Mouse (Mus musculus) large intestine, adult 2 months (tissue): ENCODE measurements around the gene Sufu. TPM values are rescaled to one million over a fixed set of nuclear protein-coding genes. Genes with fewer than 3 reads are reported as not detected.

Source experiments
- DNase-seq: peaks from one replicate; pipeline ENCODE4 v3.0.0-alpha.2; 2012; ENCODE audit warnings: low read depth, low spot score
- whole genome bisulfite sequencing: fragments of 180-500 bp; shearing (Covaris S2); methylation state at CpG from one replicate; pipeline ENCODE4 v1.1.7; 2018; 5-methylcytosine and 5-hydroxymethylcytosine counted together
- polyA plus RNA-seq: library from polyadenylated mRNA; depleted of rRNA; stranded (reverse); fragments of >200 nt; gene quantifications from 2 replicates; pipeline ENCODE4 v1.2.3, GENCODE M21; 2012

The Sufu gene
- polyA plus RNA-seq, 1 experiment: 6.6 TPM

DNA sequence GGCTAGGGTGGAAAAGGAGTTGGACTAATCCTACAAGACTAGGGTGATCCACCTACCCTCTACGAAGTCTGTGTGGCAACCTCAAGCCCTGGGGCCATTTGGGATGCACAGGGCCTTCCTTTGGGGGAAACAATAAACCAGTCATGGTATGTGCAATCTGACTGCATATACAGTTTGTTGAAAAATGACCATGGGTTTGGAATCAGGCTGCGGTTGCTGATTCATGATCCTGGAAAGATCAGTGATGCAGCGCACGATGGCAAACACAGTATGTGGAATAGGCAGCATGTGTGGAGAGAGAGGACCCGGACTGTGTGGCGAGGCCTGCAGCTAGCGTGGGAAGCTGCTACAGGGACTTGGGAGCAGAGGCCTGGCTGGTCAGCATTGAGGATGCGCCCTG lies 58.9 kb downstream of the Sufu start:
- WGBS: 89% methylated on average over 8 of the region's 8 CpGs
- no peak for DNase-seq

DNA sequence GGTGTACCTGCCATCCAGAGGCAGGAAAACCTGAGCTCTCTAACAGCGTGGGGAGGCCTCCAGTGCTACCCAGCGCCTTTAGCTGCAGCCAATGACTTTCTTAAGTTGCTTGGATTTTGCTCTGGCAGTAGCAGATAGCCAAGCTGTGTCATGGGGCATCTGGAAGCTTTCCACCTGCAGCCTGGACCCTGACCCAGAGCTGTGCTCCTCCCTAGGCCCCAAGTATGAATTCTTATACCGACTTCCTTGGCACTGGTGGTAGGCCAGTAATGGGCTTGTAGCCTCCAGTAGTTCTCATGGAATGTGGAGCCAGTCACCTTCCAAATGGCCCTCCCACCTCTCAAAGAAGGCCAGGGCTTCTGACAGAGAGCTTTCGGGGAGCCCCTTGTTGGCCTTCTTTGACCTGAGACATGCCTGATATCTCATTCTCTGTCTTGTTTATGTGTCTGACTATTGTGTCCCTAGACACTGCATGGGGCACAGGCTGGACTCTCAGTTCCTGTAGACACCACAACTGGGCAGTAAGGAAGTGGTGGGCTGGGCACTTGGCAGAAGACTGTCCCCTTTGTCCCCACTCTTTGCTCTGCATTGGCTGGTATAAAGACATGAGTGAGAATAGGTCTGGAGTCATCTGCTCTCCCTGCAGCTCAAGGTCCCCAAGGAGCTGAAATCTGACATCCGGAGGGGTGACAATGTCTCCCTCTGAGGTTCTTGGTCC lies 59.5 kb downstream of the Sufu start:
- 69% methylated on average over 5 of the region's 5 CpGs for WGBS
- DNase-seq: no peak

DNA sequence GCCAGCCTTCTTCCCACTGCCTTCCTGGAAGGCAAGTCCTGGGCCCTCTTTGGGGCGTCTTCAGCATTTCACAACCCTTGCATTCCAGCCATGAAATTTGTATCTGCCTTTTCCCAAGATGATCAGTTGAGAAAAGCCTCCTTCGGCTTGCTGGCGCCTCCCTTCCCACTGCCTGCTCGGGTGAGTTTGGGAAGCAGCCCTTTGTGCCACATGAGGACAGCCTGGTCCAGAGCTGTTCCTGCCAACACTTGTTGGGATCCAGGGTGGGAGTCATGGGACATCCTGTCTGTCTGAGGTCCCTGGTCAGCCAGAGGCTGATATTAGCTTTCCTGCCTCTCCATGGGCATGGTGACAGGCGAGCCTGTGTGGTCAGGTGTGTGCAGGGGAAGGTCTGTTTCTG lies 61.1 kb downstream of the Sufu start:
- DNase-seq: no peak
- WGBS: 85% methylated on average over 5 of the region's 5 CpGs

DNA sequence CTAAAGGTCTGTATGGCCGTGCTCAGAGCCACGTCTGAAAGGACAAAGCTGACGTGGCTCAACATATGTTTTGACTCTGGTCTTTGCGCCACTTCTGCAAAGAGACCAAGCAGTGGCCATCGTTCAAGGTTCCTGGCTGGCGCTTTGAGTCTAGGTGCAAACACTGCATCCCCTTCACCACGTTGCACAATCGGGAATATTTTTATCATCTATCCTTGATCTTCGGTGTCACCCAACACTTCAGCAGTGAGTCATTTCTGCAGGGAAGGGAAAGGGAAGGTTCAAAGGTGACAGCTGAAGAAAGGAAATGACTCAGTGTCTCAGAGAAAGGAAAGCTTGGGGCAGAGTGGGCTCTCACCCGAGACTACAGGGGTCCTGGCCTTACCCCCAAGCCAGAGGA lies 62.6 kb downstream of the Sufu start:
- no peak for DNase-seq
- WGBS: 40% methylated on average over 10 of the region's 10 CpGs

DNA sequence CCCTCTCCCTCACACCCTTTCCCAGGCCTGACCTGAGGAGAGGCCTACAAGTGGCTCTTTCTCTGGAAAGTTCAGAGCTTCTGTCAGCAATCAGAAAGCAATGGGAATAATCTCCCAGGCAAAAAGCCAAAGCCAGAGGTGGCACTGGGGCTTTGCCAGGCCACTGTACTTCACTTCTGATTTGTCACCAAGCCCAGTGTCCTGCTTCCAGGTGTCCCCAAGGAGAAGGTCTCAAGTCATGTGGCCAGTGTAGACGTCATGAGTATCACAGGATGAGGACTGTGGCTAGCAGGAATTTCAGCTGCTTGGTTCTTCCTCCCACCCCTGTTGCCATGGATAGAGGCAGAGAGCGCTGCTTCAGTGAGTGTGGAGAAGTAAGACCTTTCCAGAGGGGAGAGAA lies 63.2 kb downstream of the Sufu start:
- DNase-seq: no peak
- WGBS: 72% methylated on average over 2 of the region's 2 CpGs

DNA sequence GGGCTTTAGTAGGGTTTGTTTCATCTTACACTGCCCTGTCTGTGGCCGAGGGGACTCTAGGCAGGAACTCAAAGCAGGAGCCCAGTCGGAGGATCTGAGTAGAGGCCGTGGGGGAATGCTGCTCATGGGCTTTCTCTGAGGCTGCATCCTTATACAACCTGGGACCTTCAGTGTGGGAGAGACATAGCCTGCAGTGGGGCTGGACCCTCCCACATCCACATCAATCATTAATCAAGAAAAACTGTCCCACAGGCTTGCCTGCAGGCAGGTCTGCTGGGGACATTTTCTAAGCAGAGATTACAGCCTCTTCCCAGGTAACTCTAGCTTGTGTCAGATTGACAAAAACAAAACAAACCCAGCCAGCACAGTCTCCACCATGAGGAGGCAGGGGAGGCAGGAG lies 65.9 kb downstream of the Sufu start:
- WGBS: 82% methylated on average over 3 of the region's 3 CpGs
- DNase-seq: no peak

DNA sequence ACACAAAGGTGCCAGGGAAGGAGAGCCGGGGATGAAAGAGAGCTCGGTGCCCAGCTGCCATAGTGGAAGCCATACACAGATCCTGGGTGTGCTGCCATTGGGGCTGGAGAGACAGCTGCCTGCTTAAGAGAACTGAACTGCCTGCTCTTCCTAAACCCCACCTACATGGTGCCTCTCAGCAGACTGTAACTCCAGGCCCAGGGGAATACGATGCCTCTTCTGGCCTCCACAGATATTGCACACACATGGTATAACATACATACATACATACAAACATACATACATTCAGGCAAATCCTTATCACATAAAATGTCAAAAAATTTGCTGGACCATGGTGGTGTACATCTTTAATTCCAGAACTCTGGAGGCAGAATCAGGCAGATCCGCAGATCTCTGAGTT lies 66.8 kb downstream of the Sufu start:
- DNase-seq: no peak
- WGBS: over 99% methylated on average over 4 of the region's 4 CpGs

DNA sequence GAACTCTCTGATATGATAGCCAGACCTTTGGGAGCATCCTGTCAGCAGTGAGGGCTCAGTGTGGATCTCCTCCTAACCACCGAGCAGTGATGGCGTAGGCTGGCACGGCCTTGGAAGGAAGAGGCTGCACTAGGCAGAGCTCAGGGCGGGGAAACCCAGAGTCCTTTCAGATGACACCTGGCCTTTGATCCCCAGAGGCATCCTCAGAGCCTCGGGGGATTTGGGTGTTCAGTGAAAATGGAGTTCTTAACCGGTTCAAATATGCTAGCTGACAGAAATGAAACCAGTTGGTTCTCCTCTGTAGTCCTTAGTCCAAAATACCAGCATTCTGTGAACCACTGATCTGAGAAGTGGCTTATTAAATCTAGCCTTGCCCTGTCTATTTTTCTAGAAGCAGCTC lies 69.5 kb downstream of the Sufu start:
- 74% methylated on average over 6 of the region's 6 CpGs for WGBS
- no peak for DNase-seq

DNA sequence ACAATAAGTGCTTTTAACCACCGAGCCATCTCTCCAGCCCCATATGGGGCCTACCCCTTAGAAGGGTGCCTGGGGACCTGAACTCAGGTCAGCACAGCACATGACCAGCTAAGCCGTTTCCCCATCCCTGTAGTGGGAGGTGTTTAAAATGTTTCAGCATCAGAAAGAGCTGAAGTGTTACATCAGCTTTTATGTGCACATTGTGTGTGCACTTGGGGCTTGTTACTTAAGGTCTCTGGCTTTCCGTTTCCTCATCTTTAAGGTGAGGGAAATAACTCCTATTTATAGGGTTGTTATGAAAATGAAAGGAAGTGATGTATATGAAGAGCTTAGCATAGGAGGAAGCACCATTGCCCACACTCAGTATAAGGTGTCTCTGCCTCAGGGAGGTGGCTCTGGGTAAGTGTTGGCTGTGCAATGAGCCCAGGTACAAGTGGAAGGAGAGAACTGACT lies 70.4 kb downstream of the Sufu start:
- WGBS: 72% methylated on average over 3 of the region's 3 CpGs
- no peak for DNase-seq

DNA sequence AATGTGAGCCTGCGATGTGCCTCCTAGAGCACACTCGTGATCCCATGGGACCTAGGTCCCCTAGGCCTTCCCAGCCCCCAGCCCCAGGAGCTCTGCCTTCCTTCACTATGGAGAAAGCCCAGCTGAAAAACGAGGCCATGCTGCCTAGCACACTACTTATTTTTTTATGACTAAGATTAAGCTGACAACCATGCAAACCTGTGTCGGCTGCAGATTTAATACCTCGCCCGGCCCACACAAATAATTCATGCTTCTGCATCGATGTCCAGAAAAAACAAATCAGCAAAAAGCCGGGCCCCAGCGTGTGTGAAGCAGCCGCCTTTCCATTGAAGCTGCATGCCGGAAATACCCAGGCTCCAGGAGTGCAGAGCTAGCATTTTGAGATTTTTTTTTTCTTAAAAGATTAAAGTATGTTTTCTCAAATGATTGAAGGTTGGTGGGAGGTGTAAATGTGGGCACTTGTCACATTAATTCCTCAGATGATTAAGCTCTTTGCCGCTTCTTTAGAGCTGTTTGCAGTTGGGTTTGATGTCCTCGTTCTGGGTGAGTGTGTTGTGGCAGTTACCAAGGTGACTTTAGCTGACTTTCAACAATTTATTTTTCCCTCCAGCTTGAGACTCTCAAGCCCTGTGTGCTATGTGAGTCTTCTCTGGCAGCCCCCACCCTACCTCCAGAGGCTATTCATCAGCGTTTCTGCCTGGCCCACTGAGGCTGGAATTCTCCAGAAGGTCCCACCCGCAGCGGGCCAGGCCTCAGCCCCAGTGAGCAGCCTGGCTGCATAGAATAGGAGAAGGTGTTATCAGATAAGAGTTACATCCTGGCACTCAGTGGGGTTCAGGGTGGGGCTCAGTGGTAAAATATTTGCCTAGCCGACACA lies 73.9 kb downstream of the Sufu start:
- DNase-seq: no peak
- WGBS: 53% methylated on average over 17 of the region's 17 CpGs

DNA sequence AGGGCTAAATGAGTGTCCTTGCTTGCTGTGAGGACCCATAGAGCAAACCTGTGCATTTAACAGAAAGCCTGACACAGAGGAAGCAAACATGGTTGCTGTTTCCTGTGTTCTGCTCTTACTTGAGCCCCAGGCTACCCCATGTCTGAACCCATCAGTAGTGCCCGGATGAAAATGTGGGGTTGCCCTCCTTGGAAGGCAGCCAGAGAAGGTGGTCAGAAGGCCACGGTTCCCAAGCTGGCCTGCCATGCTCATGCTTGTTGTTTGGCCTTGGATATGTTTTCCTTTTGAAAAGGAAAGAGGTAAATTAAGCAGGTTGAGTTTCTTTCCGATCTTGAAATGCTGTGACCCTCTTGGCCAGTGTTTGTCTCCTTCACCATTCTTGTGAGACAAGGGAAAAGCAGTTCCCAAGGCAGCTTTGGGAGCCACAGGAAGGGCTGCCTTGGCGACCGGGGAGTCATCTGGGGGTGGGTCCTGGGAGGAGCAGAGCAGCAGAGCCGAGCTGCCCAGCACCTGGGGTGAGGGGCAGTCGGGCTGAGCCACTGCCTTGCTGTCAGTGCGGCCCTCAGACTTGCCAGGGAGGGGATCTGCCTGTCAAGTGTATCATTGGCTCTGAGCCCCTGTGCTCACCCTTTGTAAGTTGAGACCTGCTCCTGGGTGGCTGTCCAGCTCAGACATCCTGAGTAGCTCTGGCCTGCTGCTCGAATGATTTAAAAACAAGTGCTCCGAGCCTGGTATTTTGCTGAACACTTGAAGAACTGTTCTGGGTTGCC lies 74.8 kb downstream of the Sufu start:
- 54% methylated on average over 10 of the region's 10 CpGs for WGBS
- no peak for DNase-seq

DNA sequence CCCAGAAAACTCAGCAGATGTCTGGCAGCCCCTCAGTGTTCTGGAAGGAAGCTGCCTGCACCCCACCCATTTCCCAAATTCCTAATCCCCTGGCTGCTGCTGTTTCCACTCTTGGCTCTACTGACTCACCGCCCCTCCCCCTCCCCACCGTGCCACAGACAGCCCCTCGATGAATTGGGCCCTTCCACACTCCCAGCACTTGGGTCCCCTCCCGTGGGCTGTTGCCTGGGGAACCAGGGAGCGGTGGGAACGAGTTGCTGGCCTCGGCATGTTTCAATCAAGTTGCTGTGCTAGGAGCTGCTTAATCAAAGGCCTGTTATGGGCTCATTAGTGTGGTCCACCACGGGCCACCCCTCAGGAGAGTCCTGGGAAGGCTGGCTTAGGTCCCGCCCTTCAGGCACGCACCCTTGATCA lies 80.7 kb downstream of the Sufu start:
- 67% methylated on average over 10 of the region's 10 CpGs for WGBS
- DNase-seq: no peak

DNA sequence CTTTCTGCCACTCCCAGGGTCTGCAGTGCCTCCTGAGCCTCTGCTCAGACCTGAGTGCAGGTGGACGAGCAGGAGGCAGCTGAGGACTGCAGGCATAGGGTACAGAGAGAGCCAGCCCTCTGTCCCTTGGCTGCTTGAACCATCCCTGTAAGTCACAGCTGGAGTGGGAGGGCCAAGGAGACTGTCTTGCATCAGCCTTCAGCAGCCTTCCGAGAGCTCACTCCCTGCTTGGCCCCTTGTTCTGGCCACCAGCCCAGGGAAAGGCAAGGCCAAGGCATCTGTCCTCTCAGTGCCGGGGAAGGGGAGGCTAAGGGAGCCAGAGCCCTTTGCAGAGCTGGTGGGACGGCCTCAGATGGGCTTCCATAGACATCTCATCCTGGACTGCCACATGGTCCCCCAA lies 81.5 kb downstream of the Sufu start:
- WGBS: 62% methylated on average over 4 of the region's 4 CpGs
- no peak for DNase-seq

DNA sequence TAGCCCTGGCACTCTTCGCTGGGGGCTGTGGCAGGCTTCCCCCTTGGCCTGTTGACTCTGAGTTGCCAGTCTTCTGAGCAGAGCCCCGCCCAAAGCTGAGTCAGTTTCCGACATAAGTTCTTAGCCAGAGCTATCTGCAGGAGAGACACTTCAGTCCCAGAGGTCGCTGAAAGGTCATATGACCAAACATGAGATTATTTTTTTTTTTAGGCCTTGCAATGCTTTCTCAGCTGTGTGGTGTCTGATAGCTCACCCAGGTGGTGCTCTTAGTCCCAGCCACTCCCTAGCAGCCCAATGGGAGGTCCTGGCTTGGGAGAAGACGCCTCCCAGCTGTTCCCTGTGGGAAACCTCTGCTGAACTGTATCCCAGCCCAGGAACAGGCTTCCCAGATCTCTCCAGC lies 82.1 kb downstream of the Sufu start:
- WGBS: 29% methylated on average over 5 of the region's 5 CpGs
- no peak for DNase-seq

DNA sequence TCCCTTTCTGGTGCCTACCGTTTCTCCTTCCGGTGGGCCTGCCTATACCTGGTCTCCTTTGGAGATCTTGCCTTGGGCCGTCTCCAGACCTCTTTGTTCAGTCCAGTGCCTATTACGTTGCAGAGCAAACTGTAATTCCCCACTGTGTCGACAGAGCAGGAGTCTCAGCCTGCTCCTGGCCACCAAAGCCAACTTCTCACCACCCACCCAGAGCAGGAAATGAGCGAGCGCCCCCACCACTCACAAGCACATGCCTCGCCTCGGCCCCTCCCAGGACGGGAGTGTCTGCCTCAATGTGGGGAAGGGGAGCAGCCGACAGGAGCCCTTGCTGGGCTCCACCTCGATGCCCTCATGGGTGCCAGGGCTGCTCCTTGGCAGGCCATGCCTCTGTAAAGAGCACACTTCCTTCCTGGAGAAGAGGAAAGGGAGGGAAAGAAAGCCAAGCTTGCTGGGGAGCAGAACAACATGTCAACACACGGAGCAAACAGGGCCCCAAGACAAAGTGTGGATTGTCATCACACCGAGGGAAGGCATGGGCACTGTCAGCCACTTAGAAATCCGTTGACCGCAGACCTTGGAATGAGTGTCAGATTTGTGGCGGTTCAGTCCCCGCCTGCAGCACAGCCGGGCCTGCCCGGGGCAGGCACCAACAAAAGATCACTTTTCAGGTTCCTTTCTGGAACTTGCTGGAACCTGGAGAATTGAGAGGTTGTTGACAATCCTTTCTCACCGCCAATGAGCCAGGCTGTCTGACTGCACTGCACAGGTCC lies 82.8 kb downstream of the Sufu start:
- no peak for DNase-seq
- 45% methylated on average over 21 of the region's 21 CpGs for WGBS

DNA sequence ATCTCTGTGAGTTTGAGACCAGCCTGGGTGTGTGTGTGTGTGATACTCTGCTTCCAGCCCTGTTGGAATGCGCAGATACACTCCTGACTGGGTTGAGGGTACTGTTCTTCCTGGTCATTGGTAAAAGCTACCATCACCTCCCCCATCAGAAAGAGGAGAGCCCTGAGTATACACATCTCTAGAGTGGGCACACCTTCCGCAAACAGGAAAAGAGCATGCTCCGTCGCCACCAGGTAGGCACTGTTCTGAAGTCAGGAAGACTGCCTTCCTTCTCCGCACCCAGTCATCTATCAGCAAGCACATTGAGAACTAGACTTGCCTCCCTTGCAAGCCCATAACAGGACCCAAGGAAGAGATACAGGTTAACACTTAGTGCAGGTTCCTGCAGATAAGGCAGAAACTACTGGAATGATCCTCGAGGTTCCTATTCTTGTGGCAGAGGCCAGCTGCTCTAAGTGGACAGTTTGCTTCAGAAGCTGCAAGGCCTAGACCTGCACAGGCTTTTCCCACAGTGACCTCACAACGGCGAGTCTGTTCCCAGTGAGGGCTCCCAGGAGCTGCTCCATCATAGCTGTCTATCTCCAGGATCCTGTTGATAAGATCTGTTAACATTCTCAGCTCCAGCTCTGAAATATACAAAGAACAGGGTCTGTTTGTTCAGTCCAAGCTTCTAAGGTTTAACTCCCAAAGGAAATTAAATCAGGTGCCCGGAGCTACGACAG lies 84.1 kb downstream of the Sufu start:
- DNase-seq: no peak
- WGBS: 73% methylated on average over 10 of the region's 10 CpGs

DNA sequence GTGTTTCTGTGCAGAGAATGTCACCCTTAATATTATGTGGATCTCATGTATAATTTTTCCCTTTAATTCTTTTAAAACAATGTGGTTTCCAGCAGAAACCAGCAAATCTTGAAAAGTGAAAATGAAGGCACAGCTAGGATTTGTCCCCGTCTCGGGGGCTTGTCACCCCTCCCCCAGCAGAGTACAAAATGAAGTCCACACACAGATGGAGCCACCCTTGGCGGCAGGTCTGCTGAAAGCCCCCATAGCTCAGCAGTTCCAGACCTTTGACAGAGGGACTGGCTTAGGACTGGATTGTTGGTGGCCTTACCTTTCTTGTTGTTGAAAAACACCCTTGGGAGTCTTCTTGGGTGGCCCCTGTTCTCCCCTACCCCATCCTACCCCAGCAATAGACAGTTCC lies 84.7 kb downstream of the Sufu start:
- 76% methylated on average over 3 of the region's 3 CpGs for WGBS
- DNase-seq: no peak

DNA sequence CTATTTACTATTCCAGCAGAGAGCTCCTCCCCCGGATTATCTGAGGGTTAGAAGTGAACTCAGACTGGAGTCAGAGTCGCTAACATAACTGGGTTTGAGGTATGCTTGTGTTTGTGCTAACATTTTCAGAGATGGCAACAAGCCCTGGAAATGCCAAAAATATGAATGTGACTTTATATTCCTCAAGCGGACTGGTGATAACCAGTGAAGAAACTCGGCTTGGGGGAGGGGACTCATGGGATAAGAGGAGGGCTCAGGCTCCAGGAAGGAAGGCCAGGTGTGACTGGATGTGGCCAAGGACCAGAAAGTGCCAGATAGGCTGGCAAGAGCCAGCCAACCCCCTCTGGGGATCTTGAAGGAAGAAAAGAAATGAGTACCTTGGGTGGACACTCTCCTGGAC lies 85.1 kb downstream of the Sufu start:
- WGBS: 46% methylated on average over 4 of the region's 4 CpGs
- DNase-seq: no peak

DNA sequence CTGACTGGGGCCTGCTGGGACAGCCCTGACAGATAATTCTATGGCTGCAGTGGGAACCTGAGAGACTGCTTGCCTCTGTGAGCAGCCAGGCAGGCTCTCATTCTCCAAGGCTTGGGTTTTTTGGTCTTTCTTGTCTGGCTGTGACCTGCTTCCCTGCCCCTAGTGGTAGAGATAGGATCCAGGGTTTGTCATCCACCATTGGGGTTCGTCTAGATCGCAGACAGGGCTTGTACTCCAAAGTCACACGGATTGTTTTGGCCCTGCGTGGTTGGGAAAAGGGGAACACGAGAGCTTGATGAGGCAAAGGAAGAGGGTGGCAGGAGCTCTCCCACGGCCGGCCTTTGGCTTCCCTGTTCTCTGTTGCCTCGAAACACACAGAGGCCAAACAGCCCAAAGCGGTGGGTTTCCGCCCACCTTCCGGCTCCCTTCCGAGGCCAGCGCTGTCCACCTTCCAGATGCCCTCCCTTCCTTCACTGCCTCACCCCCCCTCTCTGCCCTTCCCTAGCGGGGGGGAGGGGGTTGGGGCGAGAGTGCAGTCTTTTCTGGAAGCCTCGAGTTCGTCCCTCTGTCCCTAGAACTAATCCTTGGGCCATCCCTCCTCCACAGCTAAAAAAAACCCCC lies 86.3 kb downstream of the Sufu start:
- DNase-seq: no peak
- 51% methylated on average over 17 of the region's 17 CpGs for WGBS
